Mouse (Mus musculus): ENCODE data around the gene Rab44.

DNA sequence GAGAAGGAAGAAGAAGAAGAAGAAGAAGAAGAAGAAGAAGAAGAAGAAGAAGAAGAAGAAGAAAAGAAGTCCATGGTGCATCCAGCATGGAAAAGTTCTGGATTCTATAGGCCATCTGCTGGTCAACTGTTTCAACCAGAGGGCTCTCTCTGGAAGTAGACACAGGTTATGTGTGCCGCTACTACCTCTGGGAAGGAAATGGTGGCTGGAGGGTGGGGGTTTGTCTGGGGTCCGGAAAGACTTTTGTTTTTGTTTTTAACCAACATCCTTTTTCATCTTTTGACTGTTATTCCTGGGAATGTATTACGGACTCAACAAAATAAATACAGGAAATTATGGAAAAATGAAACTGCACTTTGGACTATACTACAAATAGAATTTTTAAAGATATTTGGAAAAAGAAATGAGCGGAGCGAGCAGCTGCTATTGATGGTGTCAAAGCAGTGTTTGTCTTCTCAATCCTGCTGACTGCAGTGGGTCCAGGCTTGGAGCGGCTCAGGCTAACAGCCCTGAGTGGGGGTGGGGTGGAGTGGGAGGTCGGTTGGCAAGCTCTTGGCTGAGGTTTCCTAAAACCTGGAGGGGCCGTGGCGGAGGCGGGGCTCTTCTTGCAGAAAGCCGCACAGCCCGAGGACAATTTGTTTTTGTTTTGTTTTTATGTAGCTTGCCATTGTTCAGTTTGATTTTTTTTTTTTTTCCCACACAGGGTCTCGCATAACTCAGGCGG is 36.0 kb upstream of the Rab44 start:
- no peak for TF ChIP-seq CTCF (IDR thresholded peaks at IDR 0.05; ENCODE audit: borderline replicate concordance, insufficient read depth, low read length)
- TF ChIP-seq POLR2A (IDR thresholded peaks at IDR 0.05; ENCODE audit: low read depth, low read length): peak; percentile 67
